Mouse (Mus musculus) embryonic facial prominence, embryonic 14.5 days (tissue): Measurements from ENCODE around the gene Il9. TPM values are rescaled to one million over a fixed set of nuclear protein-coding genes. Genes with fewer than 3 reads are reported as not detected.

Experiments
- ATAC-seq: fragments of 200-750 bp; cut with Nextera tagmentation; 2 replicates; pipeline ENCODE4 v1.8.0; 2017; ENCODE audit warnings: low read depth, moderate number of reproducible peaks, moderate TSS enrichment
- DNase-seq: peaks from one replicate; pipeline ENCODE4 v3.0.0-alpha.2; 2015; ENCODE audit warnings: low spot score
- H3K27ac ChIP-seq: fragments of 300-500 bp; sonication (generic); replicated peaks from 2 replicates; pipeline ENCODE4 v1.5.1; 2014; ENCODE audit warnings: low read depth, mild to moderate bottlenecking, low read length, moderate library complexity
- H3K27me3 ChIP-seq: fragments of 300-500 bp; sonication (generic); replicated peaks from 2 replicates; pipeline ENCODE4 v1.6.1; 2014; ENCODE audit warnings: low read length; ENCODE audit not compliant: control insufficient read depth, insufficient read depth
- H3K36me3 ChIP-seq: fragments of 300-500 bp; sonication (generic); 2 replicates; pipeline ENCODE4 v1.6.1; 2014; ENCODE audit warnings: low read length, mixed read lengths; ENCODE audit not compliant: control insufficient read depth, insufficient read depth
- H3K4me1 ChIP-seq: fragments of 300-500 bp; sonication (generic); 2 replicates; pipeline ENCODE4 v1.6.1; 2014; ENCODE audit warnings: antibody characterized with exemption, low read length; ENCODE audit not compliant: control insufficient read depth, insufficient read depth
- H3K4me2 ChIP-seq: fragments of 300-500 bp; sonication (generic); 2 replicates; pipeline ENCODE4 v1.6.1; 2014; ENCODE audit warnings: low read depth, mild to moderate bottlenecking, low read length, moderate library complexity, mixed read lengths
- H3K4me3 ChIP-seq: fragments of 300-500 bp; sonication (generic); 2 replicates; pipeline ENCODE4 v1.5.1; 2014; ENCODE audit warnings: low read depth, mild to moderate bottlenecking, low read length
- H3K9ac ChIP-seq: fragments of 300-500 bp; sonication (generic); 2 replicates; pipeline ENCODE4 v1.6.1; 2014; ENCODE audit warnings: low read depth, mild to moderate bottlenecking, low read length, moderate library complexity, mixed read lengths
- H3K9me3 ChIP-seq: fragments of 300-500 bp; sonication (generic); 2 replicates; pipeline ENCODE4 v1.6.1; 2016; ENCODE audit warnings: low read length; ENCODE audit not compliant: control insufficient read depth
- WGBS: fragments of 180-500 bp; shearing (Covaris S2); extraction: QIAGEN DNeasy Blood & Tissue Kit; methylation state at CpG from one replicate; pipeline ENCODE4 v1.1.7; 2014; 5-methylcytosine and 5-hydroxymethylcytosine counted together
- polyA plus RNA-seq: library from polyadenylated mRNA; unstranded; fragments of >200 nt; fragmentation: Nextera tagmentation; extraction: Ambion mirVana; gene quantifications from 2 replicates; pipeline ENCODE4 v1.2.1, GENCODE M21; 2014

Gene Il9
- polyA plus RNA-seq, 1 experiment from 2014 or later, result not detected

DNA sequence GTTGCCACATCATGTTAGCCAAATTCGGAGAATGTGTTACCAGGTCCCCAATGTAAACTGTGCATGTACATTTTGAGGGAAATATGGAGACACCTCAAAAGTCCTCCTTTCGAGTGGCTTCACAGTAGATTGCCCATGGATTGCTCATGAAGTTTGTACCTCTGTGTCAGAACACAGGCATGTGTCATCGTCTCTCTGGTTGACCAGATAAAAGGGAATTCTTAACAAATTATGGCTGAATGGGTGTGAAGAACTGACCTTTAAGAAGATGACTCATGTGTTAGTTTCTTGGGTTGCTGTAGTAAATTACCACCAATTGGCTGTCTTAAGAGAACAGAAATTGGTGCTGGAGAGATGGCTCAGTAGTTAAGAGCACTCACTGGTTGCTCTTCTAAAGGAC, 37.9 kb downstream of the Il9 start:
- H3K9ac ChIP-seq, result no peak overlapping the region
- peaks cover 21% of the 10 kb centered on the region for H3K27me3 ChIP-seq
- no peak overlapping the region for H3K4me2 ChIP-seq
- no peak overlapping the region for H3K4me3 ChIP-seq
- no peaks in the 10 kb centered on the region for H3K4me1 ChIP-seq
- WGBS, result 91% methylated on average over 3 of the region's 3 CpGs
- H3K27ac ChIP-seq, result no peak overlapping the region
- 0 out of 2 replicates have a peak, but pooled peaks cover 5% of the 10 kb centered on the region for H3K9me3 ChIP-seq
- ATAC-seq (no peak), DNase-seq (no peak)
- no peaks in the 10 kb centered on the region for H3K36me3 ChIP-seq

GRCm38 (mm10) chr13:56443411-56443810, 38.6 kb downstream of the Il9 start:
- 78% methylated on average over 7 of the region's 7 CpGs for WGBS
- Histone ChIP-seq H3K27me3 (peaks cover 28% of the 10 kb centered on the region), H3K9me3 (0 out of 2 replicates have a peak, but pooled peaks cover 5% of the 10 kb centered on the region), H3K9ac (no peak overlapping the region), H3K4me2 (no peak overlapping the region), H3K4me3 (no peak overlapping the region), H3K36me3 (no peaks in the 10 kb centered on the region), H3K4me1 (peaks cover 6% of the 10 kb centered on the region; the same call in 1 of the 2 replicates), H3K27ac (no peak overlapping the region)
- no peak for DNase-seq
- no peak for ATAC-seq

GRCm38 (mm10) chr13:56438211-56439075, 43.6 kb downstream of the Il9 start, which contains the start of gene Slc25a48:
TSS of gene Slc25a48 (plus strand) at chr13:56438355.
- WGBS, result 4% methylated on average over 45 of the region's 51 CpGs
- H3K4me2 ChIP-seq, result peak within 1 kb of the TSS; percentile 72
- peaks cover 49% of the 10 kb centered on the region for H3K27me3 ChIP-seq
- H3K27ac ChIP-seq, result no peak within 1 kb of the TSS
- no peaks in the 10 kb centered on the region for H3K36me3 ChIP-seq
- peaks cover 10% of the 10 kb centered on the region; the same call in 1 of the 2 replicates for H3K4me1 ChIP-seq
- H3K4me3 ChIP-seq, result peak within 1 kb of the TSS; percentile 41
- peak; percentile 66 for DNase-seq
- peak; percentile 45 for ATAC-seq
- peak within 1 kb of the TSS; percentile 50 for H3K9ac ChIP-seq
- 0 out of 2 replicates have a peak, but pooled peaks cover 5% of the 10 kb centered on the region for H3K9me3 ChIP-seq

DNA sequence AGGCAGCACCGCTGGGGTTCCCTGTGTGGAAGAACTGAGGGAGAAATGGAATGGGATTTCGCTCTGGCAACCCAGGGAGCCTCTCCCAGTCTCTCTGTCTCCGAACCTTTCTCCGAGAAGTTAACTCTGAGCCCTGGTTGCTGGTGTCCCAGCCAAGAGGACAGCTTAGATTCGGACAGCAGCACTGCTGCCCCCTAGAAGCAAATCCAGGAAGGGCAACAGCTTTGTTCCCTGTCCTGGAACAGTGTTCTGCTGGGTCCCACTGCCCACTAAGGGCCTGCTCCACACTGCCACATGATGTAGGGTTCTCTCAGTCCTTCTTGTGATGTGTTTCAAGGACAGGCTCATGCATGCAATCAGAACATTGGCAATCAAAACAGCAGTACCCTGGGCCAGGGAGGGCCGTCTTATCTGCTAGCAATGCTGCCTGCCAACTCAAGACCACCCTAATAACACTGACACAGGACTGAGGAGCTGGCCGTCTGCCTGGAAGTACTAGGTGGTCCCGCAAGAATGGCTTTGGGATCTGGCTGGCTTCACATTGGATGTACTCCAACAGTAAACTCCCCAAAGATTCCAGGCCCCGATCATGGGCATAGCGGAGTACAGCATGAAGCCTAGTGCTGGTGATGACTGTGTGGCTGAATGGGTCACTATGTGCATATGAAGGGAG, 46.3 kb downstream of the Il9 start:
- H3K9ac ChIP-seq, result no peak overlapping the region
- no peak overlapping the region for H3K4me2 ChIP-seq
- 0 out of 2 replicates have a peak, but pooled peaks cover under 1% of the 10 kb centered on the region for H3K9me3 ChIP-seq
- peaks cover 44% of the 10 kb centered on the region for H3K27me3 ChIP-seq
- H3K27ac ChIP-seq, result no peak overlapping the region
- WGBS, result 49% methylated on average over 10 of the region's 10 CpGs
- no peaks in the 10 kb centered on the region for H3K36me3 ChIP-seq
- no peak overlapping the region for H3K4me3 ChIP-seq
- peak; percentile 47 for DNase-seq
- no peak for ATAC-seq
- H3K4me1 ChIP-seq, result peaks cover 10% of the 10 kb centered on the region; the same call in 1 of the 2 replicates

- DNase-seq (no peak), ATAC-seq (no peak)
- H3K4me2 ChIP-seq, result no peak overlapping the region
- H3K4me1 ChIP-seq, result peaks cover 10% of the 10 kb centered on the region; the same call in 1 of the 2 replicates
- 78% methylated on average over 9 of the region's 9 CpGs for WGBS
- H3K27me3 ChIP-seq, result peaks cover 30% of the 10 kb centered on the region
- H3K36me3 ChIP-seq, result no peaks in the 10 kb centered on the region
- no peak overlapping the region for H3K9ac ChIP-seq
- no peaks in the 10 kb centered on the region for H3K9me3 ChIP-seq
- H3K4me3 ChIP-seq, result no peak overlapping the region
- no peak overlapping the region for H3K27ac ChIP-seq
Observed at GRCm38 (mm10) chr13:56434311-56434751, 47.7 kb downstream of the Il9 start.

- ATAC-seq, result no peak
- Histone ChIP-seq H3K9me3 (no peaks in the 10 kb centered on the region), H3K4me2 (no peak overlapping the region), H3K36me3 (no peaks in the 10 kb centered on the region), H3K27me3 (peaks cover 21% of the 10 kb centered on the region), H3K9ac (no peak overlapping the region), H3K4me1 (peaks cover 5% of the 10 kb centered on the region; the same call in 1 of the 2 replicates), H3K27ac (no peak overlapping the region), H3K4me3 (no peak overlapping the region)
- 15% methylated on average over 10 of the region's 10 CpGs for WGBS
- DNase-seq, result peak; percentile 61
Observed at GRCm38 (mm10) chr13:56433466-56433865, 48.6 kb downstream of the Il9 start.

DNA sequence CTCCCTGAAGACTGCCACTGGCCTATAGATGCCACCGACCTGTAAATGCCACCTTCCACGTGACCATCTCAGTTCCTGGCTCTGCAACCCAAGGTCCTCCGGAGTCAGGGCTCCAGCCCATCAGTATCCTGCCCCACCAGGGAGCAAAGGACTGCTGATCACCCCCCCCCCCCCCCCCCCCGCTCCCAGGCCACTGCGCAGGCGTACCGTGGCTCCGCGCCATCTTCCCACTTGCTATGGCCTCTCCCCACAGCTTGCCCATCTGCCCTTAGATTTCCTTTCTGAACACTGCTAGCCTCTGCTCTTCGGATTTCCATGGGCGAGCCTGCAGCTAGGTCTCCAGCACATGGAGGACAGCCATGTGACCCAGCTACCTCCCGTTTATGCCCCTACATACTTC, 49.5 kb downstream of the Il9 start:
- Histone ChIP-seq H3K9me3 (no peaks in the 10 kb centered on the region), H3K4me3 (no peak overlapping the region), H3K27ac (no peak overlapping the region), H3K4me1 (no peaks in the 10 kb centered on the region; the same call in 1 of the 2 replicates), H3K4me2 (no peak overlapping the region), H3K9ac (no peak overlapping the region), H3K27me3 (peaks cover 12% of the 10 kb centered on the region), H3K36me3 (no peaks in the 10 kb centered on the region)
- DNase-seq, result no peak
- no peak for ATAC-seq
- WGBS, result 85% methylated on average over 6 of the region's 12 CpGs
